Comparison of ENCODE assay signal across 21 mouse cellular contexts in the genomic region with DNA sequence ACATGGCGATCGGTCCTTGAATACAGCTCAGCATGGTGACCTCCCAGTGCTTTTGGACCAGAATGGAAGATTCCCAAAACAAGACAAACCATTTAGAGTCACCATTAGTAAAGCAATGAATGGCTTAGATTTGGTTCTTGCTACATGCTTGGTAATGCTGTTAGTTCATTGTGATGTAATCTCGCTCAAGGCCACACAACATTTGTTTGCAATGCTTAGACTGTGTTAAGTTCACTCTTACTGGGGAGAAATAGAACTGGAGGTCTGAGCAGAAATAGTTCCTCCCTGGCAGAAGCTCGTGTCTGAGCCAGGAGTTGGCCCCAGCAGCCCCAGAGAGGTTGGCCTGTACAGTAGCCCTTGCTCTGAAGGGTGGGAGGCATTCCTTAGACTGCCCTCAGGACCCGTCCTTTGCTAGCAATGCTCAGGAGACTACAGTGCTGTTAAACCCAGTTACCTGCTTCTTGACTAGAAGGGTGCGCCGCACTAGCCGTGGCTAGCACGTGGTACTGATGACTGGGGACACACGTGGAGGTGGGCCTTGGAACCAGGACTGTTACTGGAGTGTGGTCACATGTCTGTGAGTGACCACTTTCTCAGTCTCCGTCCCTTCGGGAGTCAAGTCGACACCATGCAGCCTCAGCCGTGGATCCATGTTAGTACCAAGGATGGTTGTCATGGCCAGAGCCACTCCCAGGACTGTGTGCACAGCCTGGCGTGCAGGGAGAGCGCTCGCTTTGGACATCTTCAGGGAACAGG. TPM values are rescaled to one million over a fixed set of nuclear protein-coding genes. Genes with fewer than 3 reads are reported as not detected.
A peak's percentile ranks its signal among the peaks of the same experiment; 100 is the strongest.
DNase-seq lines count a peak whose midpoint lies in the region; ATAC-seq and TF ChIP-seq lines count a peak whose summit lies in the region.
"Had no signal": no experiment of that assay in that cellular context is flagged by ENCODE, and none has a peak within 500 bp of the region (broad histone marks: within the 10 kb centered on the region; RNA-seq: fewer than 3 reads in every experiment).

No protein-coding gene starts in this region.

- 86% methylated on average over 17 of the region's 17 CpGs for WGBS in limb, embryonic 12.5 days
- 91% methylated on average over 17 of the region's 17 CpGs for WGBS in limb, embryonic 10.5 days
- WGBS in liver, embryonic 14.5 days (ENCODE audit: insufficient replicate concordance) = 84% methylated on average over 17 of the region's 17 CpGs
- WGBS in lung, postnatal 0 days = 82% methylated on average over 17 of the region's 17 CpGs

- H3K36me3 ChIP-seq in limb, embryonic 12.5 days = peaks cover 52% of the 10 kb centered on the region
- H3K36me3 ChIP-seq in limb, embryonic 10.5 days = peaks cover 81% of the 10 kb centered on the region
- peaks cover 7% of the 10 kb centered on the region for H3K36me3 ChIP-seq in liver, embryonic 14.5 days (replicated peaks; ENCODE audit: control insufficient read depth, insufficient read depth, low read depth)
- no peaks in the 10 kb centered on the region for H3K36me3 ChIP-seq in lung, postnatal 0 days (ENCODE audit: insufficient read depth, low read length)

- no peak for DNase-seq in gastrocnemius, adult 2 months
- DNase-seq in gastrocnemius, postnatal 10 days = no peak
- DNase-seq in limb, embryonic 10.5 days (ENCODE audit: low spot score) = no peak
- DNase-seq in ZHBTc4 (ENCODE audit: low read depth, low spot score) = peak; percentile 37
- no peak for DNase-seq in liver, embryonic 14.5 days (ENCODE audit: low read depth in 3 of 3, low spot score in 3 of 3)
- no peak for DNase-seq in lung, postnatal 0 days (ENCODE audit: low spot score)
- no peak for DNase-seq in gastrocnemius, adult 18-20 months (ENCODE audit: low spot score)
- DNase-seq: cerebellum, adult 2 months; gastrocnemius, postnatal 14 days; kidney, adult 2 months; kidney, postnatal 36 days; right cerebral cortex, adult 18-20 months; thymus, postnatal 14 days had no signal

- H3K9me3 ChIP-seq in limb, embryonic 12.5 days = no peaks in the 10 kb centered on the region
- no peaks in the 10 kb centered on the region for H3K9me3 ChIP-seq in limb, embryonic 10.5 days (replicated peaks)
- no peaks in the 10 kb centered on the region for H3K9me3 ChIP-seq in liver, embryonic 14.5 days (ENCODE audit: control insufficient read depth, low read length)
- H3K9me3 ChIP-seq in lung, postnatal 0 days (ENCODE audit: low read length) = no peaks in the 10 kb centered on the region
- H3K9me3 ChIP-seq: embryonic facial prominence, embryonic 15.5 days; forebrain, embryonic 15.5 days had no signal

- no peak overlapping the region for H3K4me3 ChIP-seq in gastrocnemius, adult 2 months
- no peak overlapping the region for H3K4me3 ChIP-seq in limb, embryonic 12.5 days (replicated peaks)
- no peak overlapping the region for H3K4me3 ChIP-seq in limb, embryonic 10.5 days
- no peak overlapping the region for H3K4me3 ChIP-seq in liver, embryonic 14.5 days (ENCODE audit: insufficient read depth in 1 of 2, low read depth in 2 of 2, low read length in 2 of 2)
- H3K4me3 ChIP-seq in lung, postnatal 0 days (ENCODE audit: low read depth, low read length) = no peak overlapping the region
- H3K4me3 ChIP-seq: embryonic facial prominence, embryonic 15.5 days; forebrain, embryonic 15.5 days; megakaryocyte, embryonic 14.5 days had no signal

- TF ChIP-seq CTCF in gastrocnemius, adult 2 months (IDR thresholded peaks at IDR 0.05) = no peak
- TF ChIP-seq CTCF in liver, embryonic 14.5 days (IDR thresholded peaks at IDR 0.05; ENCODE audit: low read depth) = no peak
- no peak for TF ChIP-seq CTCF in lung, postnatal 0 days (IDR thresholded peaks at IDR 0.05)

- H3K4me2 ChIP-seq in limb, embryonic 12.5 days = no peak overlapping the region
- H3K4me2 ChIP-seq in liver, embryonic 14.5 days (ENCODE audit: low read depth) = no peak overlapping the region
- H3K4me2 ChIP-seq in lung, postnatal 0 days (replicated peaks; ENCODE audit: low read depth, low read length) = no peak overlapping the region
- H3K4me2 ChIP-seq: embryonic facial prominence, embryonic 15.5 days; forebrain, embryonic 15.5 days had no signal

- no peak for ATAC-seq in limb, embryonic 12.5 days (ENCODE audit: insufficient number of reproducible peaks, insufficient read depth, low FRiP score, low TSS enrichment, low read depth)
- ATAC-seq in liver, embryonic 14.5 days (ENCODE audit: insufficient read depth) = no peak
- ATAC-seq in lung, postnatal 0 days = no peak
- ATAC-seq: forebrain, embryonic 15.5 days had no signal

- peaks cover 16% of the 10 kb centered on the region for H3K4me1 ChIP-seq in limb, embryonic 12.5 days (replicated peaks)
- H3K4me1 ChIP-seq in limb, embryonic 10.5 days = 0 out of 2 replicates have a peak, but pooled peaks cover 5% of the 10 kb centered on the region
- peaks cover 35 to 48% of the 10 kb centered on the region in 2 experiments for H3K4me1 ChIP-seq in liver, embryonic 14.5 days (replicated peaks; ENCODE audit: control insufficient read depth in 2 of 2, insufficient read depth in 2 of 2, low read length in 1 of 2)
- no peaks in the 10 kb centered on the region; the same call in 1 of the 2 replicates for H3K4me1 ChIP-seq in lung, postnatal 0 days (ENCODE audit: insufficient read depth, low read depth, low read length)
- H3K4me1 ChIP-seq: forebrain, embryonic 15.5 days had no signal

- peak overlapping the region; percentile 13; the same call in 1 of the 2 replicates for H3K27ac ChIP-seq in gastrocnemius, adult 2 months
- H3K27ac ChIP-seq in limb, embryonic 12.5 days = 0 out of 2 replicates have a peak overlapping the region, but pooled peaks have one; percentile 50
- H3K27ac ChIP-seq in limb, embryonic 10.5 days = no peak overlapping the region
- H3K27ac ChIP-seq in liver, embryonic 14.5 days = peak overlapping the region; percentile 93
- no peak overlapping the region for H3K27ac ChIP-seq in lung, postnatal 0 days (ENCODE audit: low read length)
- H3K27ac ChIP-seq: embryonic facial prominence, embryonic 15.5 days; forebrain, embryonic 15.5 days; stomach, postnatal 0 days had no signal

- no peak for TF ChIP-seq EP300 in liver, embryonic 14.5 days (IDR thresholded peaks at IDR 0.05; ENCODE audit: low read depth)
- no peak for TF ChIP-seq EP300 in lung, postnatal 0 days (IDR thresholded peaks at IDR 0.05)

- no peaks in the 10 kb centered on the region for H3K27me3 ChIP-seq in limb, embryonic 12.5 days
- H3K27me3 ChIP-seq in limb, embryonic 10.5 days (ENCODE audit: low read depth, poor library complexity, severe bottlenecking) = no peaks in the 10 kb centered on the region
- H3K27me3 ChIP-seq in liver, embryonic 14.5 days (ENCODE audit: control insufficient read depth, insufficient read depth, low read length) = no peaks in the 10 kb centered on the region
- H3K27me3 ChIP-seq in lung, postnatal 0 days (replicated peaks; ENCODE audit: insufficient read depth, low read length) = no peaks in the 10 kb centered on the region
- H3K27me3 ChIP-seq: embryonic facial prominence, embryonic 15.5 days; forebrain, embryonic 15.5 days; megakaryocyte, embryonic 14.5 days had no signal

- intact Hi-C loops in gastrocnemius, adult 2 months (cut with DNase I) = loop anchor here (10.0 kb wide), 1 partner anchor 234 kb away; no protein-coding TSS in a partner anchor

- no peak overlapping the region for H3K9ac ChIP-seq in limb, embryonic 12.5 days (replicated peaks)
- no peak overlapping the region for H3K9ac ChIP-seq in liver, embryonic 14.5 days (replicated peaks)
- no peak overlapping the region for H3K9ac ChIP-seq in lung, postnatal 0 days (replicated peaks; ENCODE audit: low read depth)
- H3K9ac ChIP-seq: embryonic facial prominence, embryonic 15.5 days; forebrain, embryonic 15.5 days had no signal

RNA-seq across cellular contexts. Expression of gene Mta1, which starts 10.6 kb away (rescaled TPM):
- 10 to 100 TPM; 36.2 to 41.5 TPM for total RNA-seq in gastrocnemius, adult 2 months (2021)
- total RNA-seq in gastrocnemius, postnatal 10 days (2021) = 10 to 100 TPM; 46.0 to 52.0 TPM
- polyA plus RNA-seq in limb, embryonic 12.5 days (2016; fragmentation: Nextera tagmentation; extraction: Ambion mirVana) = 19.3 and 20.5 TPM in 2 replicates
- 22.9 and 25.9 TPM in 2 replicates for polyA plus RNA-seq in limb, embryonic 10.5 days (2016; fragmentation: Nextera tagmentation; extraction: Ambion mirVana)
- polyA plus RNA-seq in liver, embryonic 14.5 days (2012; rRNA removed) = 22.4 and 22.6 TPM in 2 replicates
- polyA plus RNA-seq in liver, embryonic 14.5 days (2014; fragmentation: Nextera tagmentation; extraction: Ambion mirVana) = 4.7 and 6.3 TPM in 2 replicates
- 10.5 and 12.2 TPM in 2 replicates for polyA plus RNA-seq in lung, postnatal 0 days (2015; fragmentation: Nextera tagmentation; extraction: Ambion mirVana)
- total RNA-seq in gastrocnemius, adult 18-20 months (2021) = 10 to 100 TPM; 38.0 to 41.7 TPM

RNA-seq across cellular contexts. Expression of gene Crip2, which starts 31.3 kb away (rescaled TPM):
- total RNA-seq in gastrocnemius, adult 2 months (2021) = 10 to 100 TPM; 32.4 to 41.1 TPM
- total RNA-seq in gastrocnemius, postnatal 10 days (2021) = 100 to 1,000 TPM in 1 of 2 experiments, 10 to 100 TPM in 1; 94.0 to 102 TPM
- 51.4 and 53.7 TPM in 2 replicates for polyA plus RNA-seq in limb, embryonic 12.5 days (2016; fragmentation: Nextera tagmentation; extraction: Ambion mirVana)
- polyA plus RNA-seq in limb, embryonic 10.5 days (2016; fragmentation: Nextera tagmentation; extraction: Ambion mirVana) = 58.8 and 63.8 TPM in 2 replicates
- 29.3 and 37.4 TPM in 2 replicates for polyA plus RNA-seq in liver, embryonic 14.5 days (2012; rRNA removed)
- 35.0 and 38.1 TPM in 2 replicates for polyA plus RNA-seq in liver, embryonic 14.5 days (2014; fragmentation: Nextera tagmentation; extraction: Ambion mirVana)
- 1,357 and 1,498 TPM in 2 replicates for polyA plus RNA-seq in lung, postnatal 0 days (2015; fragmentation: Nextera tagmentation; extraction: Ambion mirVana)
- 10 to 100 TPM; 28.2 to 43.8 TPM for total RNA-seq in gastrocnemius, adult 18-20 months (2021)

RNA-seq across cellular contexts. Expression of gene Tex22, which starts 34.4 kb away (rescaled TPM):
- total RNA-seq in gastrocnemius, adult 2 months (2021) = not detected
- under 1 TPM in 1 of 2 experiments, not detected in 1; 0.20 TPM for total RNA-seq in gastrocnemius, postnatal 10 days (2021)
- polyA plus RNA-seq in limb, embryonic 12.5 days (2016; fragmentation: Nextera tagmentation; extraction: Ambion mirVana) = not detected in 2 replicates
- 0.18 and 0.21 TPM in 2 replicates for polyA plus RNA-seq in limb, embryonic 10.5 days (2016; fragmentation: Nextera tagmentation; extraction: Ambion mirVana)
- 0.02 TPM in 1 of 2 replicates, not detected in the other for polyA plus RNA-seq in liver, embryonic 14.5 days (2012; rRNA removed)
- not detected in 2 replicates for polyA plus RNA-seq in liver, embryonic 14.5 days (2014; fragmentation: Nextera tagmentation; extraction: Ambion mirVana)
- polyA plus RNA-seq in lung, postnatal 0 days (2015; fragmentation: Nextera tagmentation; extraction: Ambion mirVana) = not detected in 2 replicates
- total RNA-seq in gastrocnemius, adult 18-20 months (2021) = under 1 TPM in 1 of 2 experiments, not detected in 1; 0.27 TPM
- total RNA-seq: heart, adult 8-10 months; hematopoietic stem cell, adult 5-6 weeks had no signal
- polyA plus RNA-seq: cortical plate, adult 2 months; embryonic facial prominence, embryonic 15.5 days; stomach, postnatal 0 days had no signal

RNA-seq across cellular contexts. Expression of gene Crip1, which starts 37.4 kb away (rescaled TPM):
- total RNA-seq in gastrocnemius, adult 2 months (2021) = 100 to 1,000 TPM in 1 of 2 experiments, 10 to 100 TPM in 1; 71.2 to 113 TPM
- 100 to 1,000 TPM; 143 to 189 TPM for total RNA-seq in gastrocnemius, postnatal 10 days (2021)
- 71.0 and 73.2 TPM in 2 replicates for polyA plus RNA-seq in limb, embryonic 12.5 days (2016; fragmentation: Nextera tagmentation; extraction: Ambion mirVana)
- polyA plus RNA-seq in limb, embryonic 10.5 days (2016; fragmentation: Nextera tagmentation; extraction: Ambion mirVana) = 48.7 and 61.0 TPM in 2 replicates
- 41.5 and 87.7 TPM in 2 replicates for polyA plus RNA-seq in liver, embryonic 14.5 days (2012; rRNA removed)
- polyA plus RNA-seq in liver, embryonic 14.5 days (2014; fragmentation: Nextera tagmentation; extraction: Ambion mirVana) = 100.0 and 101 TPM in 2 replicates
- polyA plus RNA-seq in lung, postnatal 0 days (2015; fragmentation: Nextera tagmentation; extraction: Ambion mirVana) = 1,321 and 1,744 TPM in 2 replicates
- total RNA-seq in gastrocnemius, adult 18-20 months (2021) = 100 to 1,000 TPM in 1 of 2 experiments, 10 to 100 TPM in 1; 65.3 to 100 TPM

RNA-seq across cellular contexts. Expression of gene Tedc1, which starts 47.5 kb away (rescaled TPM):
- not detected for total RNA-seq in gastrocnemius, adult 2 months (2021)
- total RNA-seq in gastrocnemius, postnatal 10 days (2021) = 1 to 10 TPM; 2.0 to 2.5 TPM
- 44.1 and 44.6 TPM in 2 replicates for polyA plus RNA-seq in limb, embryonic 12.5 days (2016; fragmentation: Nextera tagmentation; extraction: Ambion mirVana)
- polyA plus RNA-seq in limb, embryonic 10.5 days (2016; fragmentation: Nextera tagmentation; extraction: Ambion mirVana) = 49.4 and 60.2 TPM in 2 replicates
- 8.2 and 12.0 TPM in 2 replicates for polyA plus RNA-seq in liver, embryonic 14.5 days (2012; rRNA removed)
- 6.4 and 6.8 TPM in 2 replicates for polyA plus RNA-seq in liver, embryonic 14.5 days (2014; fragmentation: Nextera tagmentation; extraction: Ambion mirVana)
- polyA plus RNA-seq in lung, postnatal 0 days (2015; fragmentation: Nextera tagmentation; extraction: Ambion mirVana) = 2.5 and 2.6 TPM in 2 replicates
- not detected for total RNA-seq in gastrocnemius, adult 18-20 months (2021)

Comparison
In these comparisons a context has a peak if more than half of its experiments do, and no peak if none do; other contexts are left out.
1. H3K27ac ChIP-seq: peak in gastrocnemius, adult 2 months (single experiment), limb, embryonic 12.5 days (single experiment) and liver, embryonic 14.5 days (single experiment); none in limb, embryonic 10.5 days (single experiment) and lung, postnatal 0 days (single experiment).
2. RNA of gene Crip2, which starts 31.3 kb away (polyA plus RNA-seq): 1,357 to 1,498 TPM in lung, postnatal 0 days; 58.8 to 63.8 TPM in limb, embryonic 10.5 days, 51.4 to 53.7 TPM in limb, embryonic 12.5 days and 29.3 to 38.1 TPM in liver, embryonic 14.5 days; every median in the first group is over 10 times any median in the second.